Mouse (Mus musculus): ENCODE data around the gene Eif4enif1.

DNA sequence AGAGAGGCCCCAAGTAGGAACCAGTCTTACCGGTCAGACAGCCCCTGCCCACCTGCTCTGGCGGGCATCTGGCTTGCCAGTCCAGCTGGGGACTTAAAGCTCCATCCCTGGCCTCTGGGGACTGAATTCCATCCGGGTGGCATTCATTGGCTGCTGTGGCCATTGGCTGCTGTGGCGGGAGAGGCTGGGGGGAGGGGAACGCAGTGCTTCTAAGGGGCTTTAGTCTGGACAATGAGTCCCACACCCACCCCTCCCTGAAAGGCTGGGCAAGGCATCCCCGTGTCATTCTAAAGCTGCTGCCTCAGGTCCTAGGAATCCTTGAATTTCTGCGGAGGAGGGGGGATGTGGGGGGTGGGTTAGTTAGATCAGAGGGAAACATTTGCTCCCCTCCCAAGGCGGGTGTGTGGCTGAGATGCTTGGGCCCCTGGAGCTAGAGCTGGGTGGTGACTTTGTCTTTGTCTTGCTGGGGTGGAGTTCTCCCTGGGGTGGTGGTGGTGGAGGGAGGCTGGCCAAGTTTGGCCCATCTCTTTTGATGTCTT lies 90.6 kb downstream of the Eif4enif1 start:
- TF ChIP-seq GATA1 (IDR thresholded peaks at IDR 0.05; ENCODE audit: borderline replicate concordance, low read length) (no peak), FLI1 (IDR thresholded peaks at IDR 0.05; ENCODE audit: low read length) (no peak)
